Mouse (Mus musculus) frontal cortex, postnatal 10 days (tissue): ENCODE data around the gene Gchfr.
A peak's percentile ranks its signal among the peaks of the same experiment; 100 is the strongest.

Experiments used
- DNase-seq, 2 experiments: peaks; one replicate each; pipeline ENCODE4 v3.0.0; 2022; ENCODE audit warnings: low spot score in 2 of 2, mixed read lengths in 1 of 2

Gene Gchfr

GRCm38 (mm10) chr2:119166901-119167865, at the start of gene Gchfr:
Gchfr (plus strand) TSS chr2:119167773.
- DNase-seq, result no peak

- DNase-seq, result no peak
These were observed 31.2 kb upstream of the Gchfr start for GRCm38 (mm10) chr2:119136346-119136898.

DNA sequence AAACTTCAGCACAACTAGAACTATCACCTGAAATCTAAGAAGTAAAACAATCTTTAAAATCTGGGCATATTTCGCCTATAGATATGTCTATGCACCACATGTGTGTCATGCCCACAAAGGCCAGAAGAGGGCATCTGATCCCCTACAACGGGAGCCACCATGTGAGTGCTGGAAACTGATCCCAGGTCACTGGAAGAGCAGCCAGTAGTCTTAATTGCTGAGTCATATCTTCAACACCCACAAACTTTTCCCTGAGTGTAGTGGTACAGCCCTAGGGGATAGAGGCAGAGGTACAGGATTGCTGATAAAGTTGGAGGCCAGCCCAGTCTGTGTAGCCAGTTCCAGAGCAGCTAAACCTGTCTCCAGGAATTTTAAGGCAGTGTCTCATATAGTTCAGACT, 22.4 kb upstream of the Gchfr start:
- DNase-seq, result no peak

GRCm38 (mm10) chr2:119146435-119146834, 21.1 kb upstream of the Gchfr start:
- no peak for DNase-seq

- no peak for DNase-seq
These were observed 20.4 kb upstream of the Gchfr start for GRCm38 (mm10) chr2:119147160-119147678.

GRCm38 (mm10) chr2:119147775-119148174, 19.8 kb upstream of the Gchfr start:
- DNase-seq, result no peak

GRCm38 (mm10) chr2:119152255-119152654, 15.3 kb upstream of the Gchfr start:
- DNase-seq, result no peak

DNA sequence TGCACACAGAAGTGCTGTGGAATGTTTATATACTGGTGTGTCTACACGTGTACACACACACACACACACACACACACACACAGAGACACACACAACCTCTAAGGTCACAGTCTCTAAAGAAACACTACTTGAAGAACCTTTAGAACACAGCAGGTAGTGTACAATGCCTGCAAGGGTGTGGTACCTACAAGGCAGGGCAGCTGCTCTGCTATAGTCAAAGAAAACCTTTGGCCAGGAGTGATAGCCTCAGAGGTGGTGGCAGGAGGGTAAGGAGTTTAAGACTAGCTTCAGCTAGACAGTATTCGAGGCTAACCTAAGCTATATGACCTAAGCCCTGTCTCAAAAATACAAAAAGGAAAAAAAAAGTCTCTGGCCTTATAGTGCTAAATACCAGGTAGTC, 12.9 kb upstream of the Gchfr start:
- DNase-seq, result no peak

DNA sequence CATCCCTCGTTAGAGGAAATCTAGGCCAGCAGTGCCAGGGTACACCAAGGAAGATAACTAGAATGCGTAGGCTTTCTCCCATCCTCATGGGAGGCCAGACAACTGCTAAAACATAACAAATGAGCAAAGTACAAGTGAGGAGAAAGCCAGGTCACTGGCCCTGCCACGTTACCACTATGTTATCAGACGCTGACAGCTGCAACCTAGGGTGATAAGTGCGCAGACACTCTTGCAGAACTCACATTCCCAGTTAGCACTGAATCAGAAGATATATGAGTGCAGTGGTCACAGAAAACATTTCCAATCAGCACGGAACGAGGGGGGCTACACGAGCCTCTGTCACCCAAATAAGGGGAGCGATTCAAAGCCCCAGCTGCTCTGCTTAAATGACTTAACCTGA, 12.2 kb upstream of the Gchfr start:
- no peak for DNase-seq

DNA sequence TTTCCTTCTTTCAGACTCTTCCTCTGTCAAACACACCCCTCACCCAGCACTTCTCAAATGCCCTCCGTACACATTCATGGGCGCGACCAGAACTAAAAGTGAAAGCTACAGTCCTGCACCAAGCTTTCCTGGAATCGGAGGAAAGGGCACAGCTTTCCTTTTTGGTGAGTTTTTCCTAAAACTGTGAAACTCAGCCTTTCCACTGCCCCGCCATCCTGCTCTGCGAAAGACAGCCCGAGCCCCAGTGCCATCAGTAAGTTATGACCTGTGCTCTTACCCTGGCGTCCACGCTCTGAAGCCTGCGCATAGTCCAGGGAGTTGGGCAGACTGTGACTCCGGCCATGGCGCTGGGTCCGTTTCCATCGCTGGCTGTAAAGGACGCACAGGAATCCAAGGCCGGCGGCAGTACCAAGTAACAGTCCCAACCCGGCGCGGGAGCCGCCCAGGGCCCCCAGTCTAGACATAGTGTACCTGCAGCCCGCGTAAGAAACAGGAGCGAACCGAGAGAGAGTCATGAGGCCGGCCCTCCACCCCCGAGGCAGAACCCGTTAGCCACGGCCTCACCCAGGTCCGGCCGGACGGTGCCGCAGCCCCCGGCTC, 11.4 kb upstream of the Gchfr start:
- DNase-seq, result no peak

- peak; percentile 92 to 96 for DNase-seq
These were observed 10.6 kb upstream of the Gchfr start, which contains the start of gene Rmdn3 for GRCm38 (mm10) chr2:119156681-119157572. Rmdn3 (minus strand) TSS chr2:119157034.

DNA sequence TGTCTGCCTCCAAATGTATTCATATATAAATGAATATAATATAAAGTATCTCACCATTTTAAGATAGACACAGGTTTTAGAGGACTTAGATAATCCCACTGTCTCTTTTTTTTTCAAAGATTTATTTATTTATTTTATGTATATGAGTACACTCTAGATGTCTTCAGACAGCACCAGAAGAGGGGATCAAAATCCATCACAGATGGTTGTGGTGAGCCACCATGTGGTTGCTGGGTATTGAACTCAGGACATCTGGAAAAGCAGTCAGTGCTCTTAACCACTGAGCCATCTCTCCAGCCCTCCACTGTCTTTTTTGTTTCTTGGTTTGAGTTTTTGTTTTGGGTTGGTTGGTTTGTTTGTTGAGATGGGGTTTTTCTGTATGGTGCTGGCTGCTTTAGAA, 9.7 kb upstream of the Gchfr start:
- no peak for DNase-seq

DNA sequence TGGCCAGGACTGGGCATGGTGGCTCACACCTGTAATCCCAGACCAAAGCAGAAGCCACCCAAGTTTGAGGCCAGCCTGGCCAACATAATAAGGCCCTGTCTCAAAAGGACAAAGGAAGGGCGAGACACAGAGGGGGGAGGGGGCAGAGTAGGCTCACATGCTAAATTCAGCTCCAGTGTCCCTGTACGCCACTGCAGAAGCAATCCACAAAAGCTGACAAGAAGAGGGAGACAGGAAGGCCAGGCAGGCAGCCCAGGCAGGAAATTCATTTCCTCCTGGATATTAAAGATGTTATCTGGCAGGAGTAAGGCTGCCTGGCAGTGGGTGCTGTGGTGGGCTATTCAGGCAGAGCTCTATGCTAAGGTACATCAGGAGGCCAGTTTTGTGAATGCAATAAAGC, 6.3 kb upstream of the Gchfr start:
- no peak for DNase-seq

DNA sequence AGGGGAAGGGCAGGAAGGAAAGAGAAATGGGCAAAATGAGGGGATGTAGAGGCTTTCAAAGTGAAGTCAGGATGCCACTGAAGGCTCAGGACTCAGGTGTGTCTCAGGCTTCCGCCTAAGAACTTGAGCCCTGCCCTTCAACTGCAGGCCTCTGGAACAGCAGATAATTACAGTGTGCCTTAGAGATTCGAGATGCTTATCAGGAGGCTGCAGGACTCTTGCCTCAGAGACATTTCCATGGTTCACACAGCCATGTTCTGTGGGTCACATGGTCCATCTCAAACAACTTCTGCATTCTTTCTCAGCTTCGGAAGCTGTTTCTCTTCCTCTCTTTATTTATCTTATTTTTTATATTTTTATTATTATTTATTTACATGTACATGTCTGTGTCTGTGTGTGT, 4.4 kb upstream of the Gchfr start:
- no peak for DNase-seq

- DNase-seq, result no peak
These were observed 3.6 kb upstream of the Gchfr start for GRCm38 (mm10) chr2:119163999-119164398.

GRCm38 (mm10) chr2:119165401-119165800, 2.2 kb upstream of the Gchfr start:
- no peak for DNase-seq

DNA sequence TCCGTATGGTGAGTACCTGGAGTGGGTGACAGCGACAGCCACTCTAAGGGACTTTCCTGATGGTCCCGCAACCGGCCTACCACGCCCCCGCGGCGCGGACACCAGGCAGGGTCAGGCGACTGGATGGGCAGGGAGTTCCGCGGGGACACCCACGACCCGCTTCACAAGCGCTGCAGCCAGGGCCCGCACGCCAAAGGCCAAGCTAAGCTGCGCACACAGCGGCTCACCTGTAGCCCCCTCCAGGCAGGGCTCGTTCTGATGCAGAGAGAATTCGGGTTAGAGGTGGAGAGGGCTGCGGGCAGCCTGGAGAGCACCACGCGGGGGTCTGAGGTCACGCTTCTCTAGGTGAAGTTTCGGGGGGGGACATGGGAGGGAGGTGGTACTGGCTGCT, 288 bp downstream of the Gchfr start:
- no peak for DNase-seq

DNA sequence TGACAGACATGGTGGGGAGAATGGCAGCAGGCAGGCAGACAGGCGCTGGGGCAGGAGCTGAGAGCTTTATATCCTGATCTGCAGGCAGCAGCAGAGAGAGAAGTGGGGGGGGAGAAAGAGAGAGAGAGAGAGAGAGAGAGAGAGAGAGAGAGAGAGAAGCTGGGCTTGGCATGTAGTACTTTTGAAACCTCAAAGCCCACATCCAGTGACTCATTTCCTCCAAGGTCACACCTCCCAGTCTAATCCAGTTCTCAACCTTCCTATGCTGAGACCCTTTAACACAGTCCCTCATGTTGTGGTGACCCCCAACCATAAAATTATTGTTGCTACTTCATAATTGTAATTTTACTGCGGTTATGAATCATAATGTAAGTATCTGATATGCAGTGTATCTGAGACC, 2.7 kb downstream of the Gchfr start:
- DNase-seq, result no peak

GRCm38 (mm10) chr2:119171574-119171973, 4.0 kb downstream of the Gchfr start:
- no peak for DNase-seq

GRCm38 (mm10) chr2:119172446-119172845, 4.9 kb downstream of the Gchfr start:
- no peak for DNase-seq

DNA sequence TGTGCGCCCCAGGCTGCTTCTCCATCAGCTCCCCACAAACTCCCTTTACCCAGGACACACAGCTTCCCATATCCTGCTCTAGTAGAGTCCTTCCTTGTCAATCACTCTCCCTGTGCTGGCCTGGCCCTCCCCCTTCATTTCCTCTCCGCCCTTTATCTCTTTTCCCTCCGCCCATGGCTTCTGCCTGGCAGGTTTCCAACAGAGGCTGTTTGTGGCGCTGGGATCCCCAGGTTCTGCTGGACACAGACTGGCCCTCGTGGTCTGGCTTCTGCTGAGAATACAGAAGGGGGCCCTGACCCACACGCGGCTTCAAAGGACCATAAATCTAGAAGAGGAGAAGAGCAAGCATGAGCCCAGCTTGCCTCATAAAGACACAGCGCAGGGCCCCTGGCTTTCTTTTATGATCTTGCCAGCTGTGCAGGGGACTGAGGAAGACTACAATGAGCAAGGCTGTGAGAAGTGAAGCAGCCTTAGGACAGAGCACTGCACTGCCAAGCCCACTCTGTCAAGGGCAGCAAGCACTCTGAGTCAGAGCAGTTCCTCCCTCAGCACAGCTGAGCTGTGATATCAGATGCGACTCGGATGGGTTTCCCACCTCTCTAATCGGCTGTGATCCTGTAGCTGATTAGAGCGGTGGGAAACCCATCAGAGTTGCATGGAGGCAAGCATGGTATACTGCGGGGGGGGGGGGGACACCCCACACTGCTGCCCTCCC, 5.4 kb downstream of the Gchfr start:
- no peak for DNase-seq
